Mouse (Mus musculus) midbrain, embryonic 12.5 days (tissue): ENCODE measurements around the gene Hist1h4k. TPM values are rescaled to one million over a fixed set of nuclear protein-coding genes. Genes with fewer than 3 reads are reported as not detected.
"Not testable (repeated sequence)": the region's sequence is repeated elsewhere in the genome, so short reads cannot be mapped to it uniquely, and the experiment has no call there.

Experiments
- ATAC-seq: fragments of 200-750 bp; cut with Nextera tagmentation; 2 replicates; pipeline ENCODE4 v1.8.0; 2017; ENCODE audit warnings: low read depth, moderate TSS enrichment, moderate library complexity; ENCODE audit not compliant: low FRiP score
- H3K27ac ChIP-seq: fragments of 300-500 bp; sonication (generic); replicated peaks from 2 replicates; pipeline ENCODE4 v1.5.1; 2016; ENCODE audit warnings: mild to moderate bottlenecking
- H3K27me3 ChIP-seq: fragments of 300-500 bp; sonication (generic); 2 replicates; pipeline ENCODE4 v1.6.1; 2016; ENCODE audit warnings: mild to moderate bottlenecking
- H3K36me3 ChIP-seq: fragments of 300-500 bp; sonication (generic); 2 replicates; pipeline ENCODE4 v1.6.1; 2016
- H3K4me1 ChIP-seq: fragments of 300-500 bp; sonication (generic); 2 replicates; pipeline ENCODE4 v1.6.1; 2016
- H3K4me2 ChIP-seq: fragments of 300-500 bp; sonication (generic); replicated peaks from 2 replicates; pipeline ENCODE4 v1.6.1; 2016; ENCODE audit warnings: mild to moderate bottlenecking, moderate library complexity
- H3K4me3 ChIP-seq: fragments of 300-500 bp; sonication (generic); 2 replicates; pipeline ENCODE4 v1.5.1; 2016; ENCODE audit warnings: mild to moderate bottlenecking
- H3K9ac ChIP-seq: fragments of 300-500 bp; sonication (generic); replicated peaks from 2 replicates; pipeline ENCODE4 v1.6.1; 2016; ENCODE audit warnings: mild to moderate bottlenecking, moderate library complexity
- H3K9me3 ChIP-seq: fragments of 300-500 bp; sonication (generic); 2 replicates; pipeline ENCODE4 v1.6.1; 2016; ENCODE audit warnings: mild to moderate bottlenecking
- WGBS: fragments of 180-500 bp; shearing (Covaris S2); methylation state at CpG from one replicate; pipeline ENCODE4 v1.1.7; 2016; 5-methylcytosine and 5-hydroxymethylcytosine counted together
- polyA plus RNA-seq: library from polyadenylated mRNA; unstranded; fragments of >200 nt; fragmentation: Nextera tagmentation; extraction: Ambion mirVana; gene quantifications from 2 replicates; pipeline ENCODE4 v1.2.1, GENCODE M21; 2016

The Hist1h4k gene
- polyA plus RNA-seq, 1 experiment from 2014 or later = 3.5 TPM

DNA sequence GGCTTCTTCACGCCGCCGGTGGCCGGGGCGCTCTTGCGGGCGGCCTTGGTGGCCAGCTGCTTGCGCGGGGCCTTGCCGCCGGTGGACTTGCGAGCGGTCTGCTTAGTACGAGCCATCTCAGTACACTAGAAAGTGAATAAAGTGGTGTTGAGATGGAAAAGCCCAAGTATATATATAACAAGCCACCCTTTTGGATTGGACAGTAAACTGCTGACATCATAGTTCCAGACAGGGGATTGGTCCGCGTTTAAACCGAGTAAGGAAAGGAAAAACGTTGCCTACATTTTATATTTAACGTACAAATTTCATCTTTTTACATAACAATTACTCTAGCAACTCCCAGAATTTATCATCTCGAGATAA, 32.9 kb upstream of the Hist1h4k start, which contains the start of gene Hist1h3i:
Gene Hist1h3i, minus strand, starts transcription at position 116 of the 363 bp plus-strand sequence.
- ATAC-seq = peak; percentile 65
- H3K4me3 ChIP-seq = peak within 1 kb of the TSS; percentile 47
- no peaks in the 10 kb centered on the region for H3K9me3 ChIP-seq

DNA sequence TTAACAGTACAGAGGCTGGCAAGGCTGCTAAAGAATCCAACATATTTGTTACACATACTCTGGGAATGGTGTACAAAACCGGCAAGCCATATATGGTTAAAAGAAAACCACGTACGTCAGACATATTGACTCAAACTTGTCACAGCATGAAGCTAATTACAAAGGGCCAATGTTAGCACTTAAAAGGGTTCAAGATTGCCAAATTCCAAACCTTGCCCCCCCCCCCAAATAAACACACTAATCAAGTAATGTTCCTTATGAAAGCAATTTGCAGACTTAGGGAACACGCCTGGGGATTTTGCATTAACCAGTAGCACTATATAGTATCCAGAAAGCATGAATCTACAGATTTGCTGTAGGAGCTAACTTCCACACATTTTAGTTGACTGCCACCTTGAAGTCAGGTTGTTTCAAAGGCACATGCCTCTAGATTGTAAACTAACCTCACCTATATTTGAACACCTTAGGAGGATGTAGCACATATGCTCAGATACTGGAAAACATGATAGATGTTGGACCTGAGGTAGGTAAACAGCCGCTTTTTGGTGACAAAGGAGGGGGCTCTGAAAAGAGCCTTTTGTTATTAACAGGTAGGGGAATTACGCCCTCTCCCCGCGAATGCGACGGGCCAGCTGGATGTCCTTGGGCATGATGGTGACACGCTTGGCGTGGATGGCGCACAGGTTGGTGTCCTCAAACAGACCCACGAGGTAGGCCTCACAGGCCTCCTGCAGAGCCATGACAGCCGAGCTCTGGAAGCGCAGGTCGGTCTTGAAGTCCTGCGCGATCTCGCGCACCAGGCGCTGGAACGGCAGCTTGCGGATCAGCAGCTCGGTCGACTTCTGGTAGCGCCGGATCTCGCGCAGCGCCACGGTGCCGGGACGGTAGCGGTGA, 32.3 kb upstream of the Hist1h4k start:
- not testable (repeated sequence) for H3K27me3 ChIP-seq, ATAC-seq, H3K9me3 ChIP-seq, H3K36me3 ChIP-seq
- peak overlapping the region; percentile 66 for H3K9ac ChIP-seq
- peak overlapping the region; percentile 47 for H3K4me3 ChIP-seq
- peak overlapping the region; percentile 88 for H3K27ac ChIP-seq
- WGBS = 1% methylated on average over 14 of the region's 35 CpGs
- H3K4me2 ChIP-seq = peak overlapping the region; percentile 68
- H3K4me1 ChIP-seq = peaks cover 38% of the 10 kb centered on the region

More for the DNA sequence above, 32.9 kb upstream of the Hist1h4k start, which contains the start of gene Hist1h3i:
- H3K27ac ChIP-seq = peak within 1 kb of the TSS; percentile 88
- no peaks in the 10 kb centered on the region for H3K27me3 ChIP-seq
- H3K4me2 ChIP-seq = peak within 1 kb of the TSS; percentile 68
- under 1% methylated on average over 13 of the region's 20 CpGs for WGBS
- H3K9ac ChIP-seq = peak within 1 kb of the TSS; percentile 66
- peaks cover 42% of the 10 kb centered on the region for H3K4me1 ChIP-seq
- no peaks in the 10 kb centered on the region for H3K36me3 ChIP-seq

DNA sequence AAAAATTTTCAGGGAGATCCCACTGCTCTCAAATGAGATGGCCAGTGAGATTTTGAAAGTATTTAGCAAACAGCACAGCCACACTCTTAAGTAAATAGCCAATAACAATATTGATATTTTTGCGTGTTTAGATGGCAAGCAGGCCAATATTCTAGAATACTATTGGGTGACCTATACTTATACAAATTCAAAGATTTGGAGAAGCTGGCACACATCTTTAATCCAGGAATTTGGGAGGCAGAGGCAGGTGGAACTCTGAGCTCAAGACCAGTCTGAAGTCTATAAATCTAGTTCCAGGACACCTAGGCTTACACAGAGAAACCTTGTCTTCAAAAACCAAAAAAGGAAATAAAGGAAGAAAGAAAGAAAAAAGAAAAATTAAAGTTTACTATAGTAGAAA, 31.3 kb upstream of the Hist1h4k start:
- Histone ChIP-seq H3K36me3 (no peaks in the 10 kb centered on the region), H3K27me3 (no peaks in the 10 kb centered on the region), H3K9ac (no peak overlapping the region), H3K4me3 (no peak overlapping the region), H3K4me1 (peaks cover 38% of the 10 kb centered on the region), H3K27ac (peak overlapping the region; percentile 35; the same call in 1 of the 2 replicates), H3K4me2 (no peak overlapping the region), H3K9me3 (no peaks in the 10 kb centered on the region)
- WGBS = 97% methylated on average over 1 of the region's 1 CpGs
- no peak for ATAC-seq

DNA sequence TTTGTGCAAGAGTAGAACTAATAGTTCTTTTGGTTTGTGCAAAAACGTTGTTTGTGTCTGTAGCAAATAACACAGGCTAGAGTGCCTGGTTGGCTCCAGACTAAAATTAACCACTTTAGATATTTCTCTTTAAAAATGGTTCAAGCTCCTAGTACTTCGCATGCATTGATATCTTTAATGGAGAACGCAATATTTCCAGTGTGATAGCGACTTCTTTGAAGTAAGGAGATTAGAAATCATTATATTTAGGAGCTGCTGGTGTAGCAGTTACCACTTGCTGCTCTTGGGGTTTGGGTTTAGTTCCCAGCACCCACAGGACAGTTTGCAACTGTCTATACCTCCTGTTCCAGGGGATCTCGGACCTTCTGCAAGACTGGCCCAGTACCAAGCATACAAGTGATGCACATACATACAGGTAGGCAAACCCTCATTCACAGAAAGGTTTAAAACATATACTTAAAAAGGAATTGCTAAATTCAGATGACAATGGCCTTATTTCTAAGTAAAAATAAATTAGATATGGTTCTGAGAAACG, 30.8 kb upstream of the Hist1h4k start:
- Histone ChIP-seq H3K9ac (no peak overlapping the region), H3K4me3 (peak overlapping the region; percentile 57; the same call in 1 of the 2 replicates), H3K27ac (peak overlapping the region; percentile 95), H3K9me3 (no peaks in the 10 kb centered on the region), H3K4me1 (peaks cover 36% of the 10 kb centered on the region), H3K36me3 (no peaks in the 10 kb centered on the region), H3K27me3 (no peaks in the 10 kb centered on the region), H3K4me2 (peak overlapping the region; percentile 90)
- ATAC-seq = no peak
- WGBS = 42% methylated on average over 6 of the region's 6 CpGs

DNA sequence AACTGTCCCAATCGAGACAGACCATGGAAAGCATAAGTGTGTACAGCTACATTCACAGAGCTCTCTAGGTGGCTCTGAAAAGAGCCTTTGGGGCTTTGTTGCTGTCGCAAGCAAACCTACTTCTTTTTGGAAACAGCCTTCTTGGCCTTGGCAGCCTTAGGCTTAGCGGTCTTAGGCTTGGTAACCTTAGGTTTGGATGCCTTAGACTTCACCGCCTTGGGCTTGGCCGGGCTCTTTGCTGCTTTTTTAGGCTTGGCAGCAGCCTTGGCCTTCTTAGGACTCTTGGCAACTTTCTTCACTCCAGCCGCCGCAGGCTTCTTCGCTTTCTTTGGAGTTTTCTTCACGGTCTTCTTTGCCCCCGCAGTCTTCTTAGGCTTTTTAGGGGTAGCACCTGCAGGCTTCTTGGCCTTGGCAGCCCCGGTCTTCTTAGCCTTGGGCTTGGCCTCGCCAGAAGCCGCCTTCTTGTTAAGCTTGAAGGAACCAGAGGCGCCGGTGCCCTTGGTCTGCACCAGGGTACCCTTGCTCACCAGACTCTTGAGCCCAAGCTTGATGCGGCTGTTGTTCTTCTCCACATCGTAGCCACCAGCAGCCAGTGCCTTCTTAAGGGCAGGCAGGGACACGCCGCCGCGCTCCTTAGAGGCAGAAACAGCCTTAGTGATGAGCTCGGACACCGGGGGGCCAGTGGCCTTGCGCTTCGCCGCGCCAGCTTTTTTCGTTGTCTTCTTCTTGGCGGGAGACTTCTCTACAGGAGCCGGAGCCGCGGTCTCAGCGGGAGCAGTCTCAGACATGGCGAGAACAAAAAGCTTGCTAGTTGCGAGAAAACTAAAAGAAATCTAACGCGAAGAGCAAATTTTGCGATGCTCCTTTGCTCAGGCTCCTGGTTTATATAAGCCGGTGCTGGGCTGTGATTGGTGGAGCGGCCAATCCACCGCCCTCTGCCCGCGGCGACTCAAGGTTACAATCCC, 29.7 kb upstream of the Hist1h4k start, which contains the start of gene Hist1h1b:
Gene Hist1h1b, minus strand, starts transcription at position 859 of the 965 bp plus-strand sequence.
- H3K9ac ChIP-seq = peak within 1 kb of the TSS; percentile 83
- H3K4me3 ChIP-seq = peak within 1 kb of the TSS; percentile 57
- ATAC-seq = peak; percentile 45; the same call in 1 of the 2 replicates
- H3K27ac ChIP-seq = peak within 1 kb of the TSS; percentile 95
- peak within 1 kb of the TSS; percentile 90 for H3K4me2 ChIP-seq
- no peaks in the 10 kb centered on the region for H3K9me3 ChIP-seq
- H3K27me3 ChIP-seq = no peaks in the 10 kb centered on the region
- under 1% methylated on average over 44 of the region's 44 CpGs for WGBS
- H3K36me3 ChIP-seq = no peaks in the 10 kb centered on the region
- H3K4me1 ChIP-seq = peaks cover 31% of the 10 kb centered on the region

DNA sequence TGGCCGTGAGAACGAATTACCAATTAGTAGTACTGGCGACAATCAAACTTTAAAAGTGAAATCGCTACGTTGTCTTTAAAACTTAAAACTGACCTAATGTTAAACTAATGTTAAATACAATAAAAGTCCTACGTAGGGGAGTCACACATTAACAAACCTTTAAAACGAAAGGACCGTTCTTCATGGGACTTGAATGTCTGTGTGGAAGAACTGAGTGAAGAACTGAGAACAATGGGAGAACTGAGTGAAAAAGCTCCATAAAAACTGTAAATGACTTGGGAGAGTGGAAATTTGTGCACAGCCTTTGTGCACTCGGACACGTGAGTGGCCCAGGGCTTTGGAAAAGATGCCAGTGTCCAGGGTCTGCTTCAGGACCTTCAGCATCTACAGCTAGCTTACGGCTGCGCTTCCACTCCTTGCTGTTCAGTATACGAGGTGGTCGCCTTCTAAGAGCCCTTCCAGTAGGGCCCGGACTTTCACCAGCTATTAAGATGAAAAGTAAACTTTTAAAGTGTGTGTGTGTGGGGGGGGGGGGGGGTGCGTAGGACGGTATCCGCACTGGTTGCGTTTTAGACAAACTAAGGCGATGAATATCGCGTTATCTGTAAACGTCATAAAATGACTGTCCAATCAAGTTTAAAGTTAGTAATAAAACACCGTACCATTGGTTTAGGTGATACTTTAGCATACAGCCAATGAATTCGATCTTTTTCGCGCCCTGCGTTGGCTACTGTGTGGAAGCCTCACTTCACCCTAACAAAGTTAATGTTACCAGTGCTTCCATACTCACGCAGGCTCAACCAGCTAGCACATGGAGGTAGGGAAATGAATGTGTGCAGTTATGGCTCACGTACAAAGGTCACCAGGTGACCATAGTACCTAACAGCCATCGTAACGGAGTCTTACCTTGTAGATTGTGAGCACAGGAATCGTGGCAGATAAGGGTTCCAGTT, 28.8 kb upstream of the Hist1h4k start:
- 6% methylated on average over 32 of the region's 33 CpGs for WGBS
- Histone ChIP-seq H3K27me3 (no peaks in the 10 kb centered on the region), H3K4me1 (peaks cover 27% of the 10 kb centered on the region), H3K9ac (peak overlapping the region; percentile 83), H3K4me3 (peak overlapping the region; percentile 57), H3K27ac (peak overlapping the region; percentile 95), H3K36me3 (no peaks in the 10 kb centered on the region), H3K9me3 (no peaks in the 10 kb centered on the region), H3K4me2 (peak overlapping the region; percentile 90)
- ATAC-seq = peak; percentile 84

DNA sequence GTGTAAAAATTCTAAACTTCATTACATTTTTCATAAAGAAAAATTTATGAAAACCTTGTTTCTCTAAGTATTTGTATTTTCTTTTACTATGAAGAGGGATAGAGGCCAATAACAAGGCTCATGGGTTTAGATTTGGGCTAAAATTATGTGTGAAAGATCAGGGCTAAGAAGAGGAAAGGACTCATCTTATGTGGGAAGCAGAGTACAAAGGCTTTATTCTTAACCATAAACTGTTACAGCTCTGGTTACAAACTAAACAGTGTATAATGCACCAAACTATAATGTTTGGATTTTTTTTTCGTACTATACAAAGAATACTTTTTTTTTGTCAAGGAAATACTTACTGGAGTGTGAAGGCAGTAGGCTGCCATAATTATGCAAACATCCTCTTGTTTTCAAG, 5.4 kb upstream of the Hist1h4k start:
- no peaks in the 10 kb centered on the region for H3K9me3 ChIP-seq
- peak overlapping the region; percentile 33; the same call in 1 of the 2 replicates for H3K4me2 ChIP-seq
- H3K4me1 ChIP-seq = peaks cover 13% of the 10 kb centered on the region; the same call in 1 of the 2 replicates
- no peak overlapping the region for H3K27ac ChIP-seq
- WGBS = 73% methylated on average over 1 of the region's 1 CpGs
- no peak overlapping the region for H3K4me3 ChIP-seq
- H3K27me3 ChIP-seq = no peaks in the 10 kb centered on the region
- H3K36me3 ChIP-seq = no peaks in the 10 kb centered on the region
- ATAC-seq = no peak
- H3K9ac ChIP-seq = no peak overlapping the region

DNA sequence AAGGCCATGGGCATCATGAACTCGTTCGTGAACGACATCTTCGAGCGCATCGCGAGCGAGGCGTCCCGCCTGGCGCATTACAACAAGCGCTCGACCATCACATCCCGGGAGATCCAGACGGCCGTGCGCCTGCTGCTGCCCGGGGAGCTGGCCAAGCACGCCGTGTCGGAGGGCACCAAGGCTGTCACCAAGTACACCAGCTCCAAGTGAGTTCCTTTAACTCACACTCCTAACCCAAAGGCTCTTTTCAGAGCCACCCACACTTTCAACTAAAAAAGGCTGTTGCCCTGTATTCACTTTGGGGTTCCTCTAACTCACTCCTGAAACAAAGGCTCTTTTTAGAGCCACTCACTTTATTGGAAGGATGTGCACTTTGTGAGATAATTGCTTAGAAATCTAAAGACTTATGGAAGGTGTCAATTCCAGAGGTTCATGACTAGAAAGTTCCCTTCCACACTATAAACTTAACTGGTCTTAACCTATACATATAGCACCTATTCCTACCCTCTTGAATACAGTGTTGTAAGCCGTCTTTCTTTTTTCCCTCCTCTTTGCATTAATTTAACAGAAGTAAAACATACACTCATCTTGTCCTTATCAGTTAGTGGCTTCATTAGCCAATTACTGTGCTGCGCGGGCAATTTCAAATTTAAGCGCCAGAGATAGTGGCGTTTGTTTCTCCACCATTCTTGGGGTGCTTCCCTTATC, 4.1 kb upstream of the Hist1h4k start:
- H3K27me3 ChIP-seq, H3K9me3 ChIP-seq, H3K36me3 ChIP-seq: not testable (repeated sequence)
- Histone ChIP-seq H3K4me1 (peaks cover 14% of the 10 kb centered on the region), H3K27ac (peak overlapping the region; percentile 95), H3K9ac (peak overlapping the region; percentile 52), H3K4me2 (peak overlapping the region; percentile 71), H3K4me3 (peak overlapping the region; percentile 47)
- under 1% methylated on average over 23 of the region's 26 CpGs for WGBS
- peak; percentile 5; the same call in 1 of the 2 replicates for ATAC-seq

DNA sequence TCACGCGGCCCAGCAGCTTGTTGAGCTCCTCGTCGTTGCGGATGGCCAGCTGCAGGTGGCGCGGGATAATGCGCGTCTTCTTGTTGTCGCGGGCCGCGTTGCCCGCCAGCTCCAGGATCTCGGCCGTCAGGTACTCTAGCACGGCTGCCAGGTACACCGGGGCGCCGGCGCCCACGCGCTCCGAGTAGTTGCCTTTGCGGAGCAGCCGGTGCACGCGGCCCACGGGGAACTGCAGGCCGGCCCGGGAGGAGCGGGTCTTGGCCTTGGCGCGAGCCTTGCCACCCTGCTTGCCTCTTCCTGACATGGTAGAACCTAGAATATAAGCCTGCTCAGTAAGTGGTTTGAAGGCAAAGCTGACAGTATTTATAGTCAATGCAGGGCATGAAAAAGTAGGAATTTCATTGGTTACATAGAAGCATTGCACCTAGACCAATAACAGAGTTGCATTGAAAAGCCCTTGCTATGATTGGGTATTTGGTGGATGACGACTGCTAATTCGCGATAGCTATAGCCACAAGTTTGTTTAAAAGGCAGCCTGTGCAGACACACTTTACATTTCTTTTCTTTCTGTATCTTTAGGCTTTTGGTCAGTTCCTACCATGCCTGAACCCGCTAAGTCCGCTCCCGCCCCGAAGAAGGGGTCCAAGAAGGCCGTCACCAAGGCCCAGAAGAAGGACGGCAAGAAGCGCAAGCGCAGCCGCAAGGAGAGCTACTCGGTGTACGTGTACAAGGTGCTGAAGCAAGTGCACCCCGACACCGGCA, 3.4 kb upstream of the Hist1h4k start, which contains the start of the genes Hist1h2ak and Hist1h2bn:
Gene Hist1h2ak, minus strand, starts transcription at position 304 of the 762 bp plus-strand sequence.
Gene Hist1h2bn, plus strand, starts transcription at position 600 of the 762 bp plus-strand sequence.
- H3K27me3 ChIP-seq, H3K36me3 ChIP-seq, H3K9me3 ChIP-seq: not testable (repeated sequence)
- peaks cover 21% of the 10 kb centered on the region for H3K4me1 ChIP-seq
- 0% methylated on average over 44 of the region's 50 CpGs for WGBS
- H3K9ac ChIP-seq = peak within 1 kb of the TSS; percentile 60
- H3K4me2 ChIP-seq = peak within 1 kb of the TSS; percentile 71
- peak within 1 kb of the TSS; percentile 95 for H3K27ac ChIP-seq
- peak within 1 kb of the TSS; percentile 47 for H3K4me3 ChIP-seq
- ATAC-seq = peak; percentile 93
